Comparison of ENCODE assay signal across 28 mouse cellular contexts in genomic region chr11:80835395-80835794, GRCm38 (mm10). TPM values are rescaled to one million over a fixed set of nuclear protein-coding genes. Genes with fewer than 3 reads are reported as not detected.
A peak's percentile ranks its signal among the peaks of the same experiment; 100 is the strongest.
DNase-seq lines count a peak whose midpoint lies in the region; ATAC-seq and TF ChIP-seq lines count a peak whose summit lies in the region.
"Had no signal": no experiment of that assay in that cellular context is flagged by ENCODE, and none has a peak within 500 bp of the region (broad histone marks: within the 10 kb centered on the region; RNA-seq: fewer than 3 reads in every experiment).

No protein-coding gene starts in this region.

- DNase-seq in lung, postnatal 0 days (ENCODE audit: low spot score): no peak
- no peak for DNase-seq in lung, postnatal 10 days
- DNase-seq in retina, postnatal 1 day: peak; percentile 21
- no peak for DNase-seq in retina, embryonic 14.5 days (ENCODE audit: low spot score)
- DNase-seq in stomach, postnatal 0 days (ENCODE audit: low spot score): no peak
- no peak for DNase-seq in adrenal gland, postnatal 25 days
- DNase-seq in hindbrain, embryonic 10.5 days (ENCODE audit: low spot score): no peak
- DNase-seq: adrenal gland, adult 2 months; adrenal gland, adult 8-10 months; adrenal gland, postnatal 10 days; adrenal gland, postnatal 14 days; adrenal gland, postnatal 36 days; B cell, adult 2 months; cerebellum, adult 11 months; cerebellum, adult 11-12 months; cerebellum, adult 18-20 months had no signal

- ATAC-seq in lung, postnatal 0 days: peak; percentile 62
- peak; percentile 29; the same call in 1 of the 2 replicates for ATAC-seq in stomach, embryonic 16.5 days (ENCODE audit: insufficient read depth, low FRiP score)
- ATAC-seq in stomach, postnatal 0 days (ENCODE audit: low FRiP score, low TSS enrichment): peak; percentile 73
- ATAC-seq: activated CD4-positive, CD25-positive, alpha-beta regulatory T cell, adult 4 months; CD4-positive, CD25-positive, alpha-beta regulatory T cell, adult 4 months; Patski had no signal

- TF ChIP-seq CTCF in lung, postnatal 0 days (IDR thresholded peaks at IDR 0.05): no peak
- no peak for TF ChIP-seq CTCF in stomach, postnatal 0 days (IDR thresholded peaks at IDR 0.05; ENCODE audit: low read depth)

- H3K4me1 ChIP-seq in lung, postnatal 0 days (ENCODE audit: insufficient read depth, low read depth, low read length): no peaks in the 10 kb centered on the region
- no peaks in the 10 kb centered on the region for H3K4me1 ChIP-seq in stomach, embryonic 16.5 days (ENCODE audit: control insufficient read depth, insufficient read depth, low read length)
- H3K4me1 ChIP-seq in stomach, postnatal 0 days (replicated peaks; ENCODE audit: control insufficient read depth, insufficient read depth): no peaks in the 10 kb centered on the region
- peaks cover 18% of the 10 kb centered on the region for H3K4me1 ChIP-seq in hindbrain, embryonic 10.5 days (replicated peaks)

- H3K4me2 ChIP-seq in lung, postnatal 0 days (replicated peaks; ENCODE audit: low read depth, low read length): no peak overlapping the region
- no peak overlapping the region for H3K4me2 ChIP-seq in stomach, embryonic 16.5 days (ENCODE audit: low read depth, low read length)
- H3K4me2 ChIP-seq in stomach, postnatal 0 days (replicated peaks; ENCODE audit: low read depth): no peak overlapping the region

- TF ChIP-seq EP300 in lung, postnatal 0 days (IDR thresholded peaks at IDR 0.05): no peak
- no peak for TF ChIP-seq EP300 in stomach, postnatal 0 days (optimal IDR thresholded peaks at IDR 0.05)

- H3K27me3 ChIP-seq in lung, postnatal 0 days (replicated peaks; ENCODE audit: insufficient read depth, low read length): no peaks in the 10 kb centered on the region
- no peaks in the 10 kb centered on the region for H3K27me3 ChIP-seq in stomach, embryonic 16.5 days (ENCODE audit: control insufficient read depth, insufficient read depth, low read length)
- no peaks in the 10 kb centered on the region for H3K27me3 ChIP-seq in stomach, postnatal 0 days (ENCODE audit: control insufficient read depth, insufficient read depth, low read length)
- no peaks in the 10 kb centered on the region for H3K27me3 ChIP-seq in hindbrain, embryonic 10.5 days (ENCODE audit: insufficient read depth, poor library complexity, severe bottlenecking)
- H3K27me3 ChIP-seq: Patski had no signal

- H3K36me3 ChIP-seq in lung, postnatal 0 days (ENCODE audit: insufficient read depth, low read length): no peaks in the 10 kb centered on the region
- no peaks in the 10 kb centered on the region for H3K36me3 ChIP-seq in stomach, embryonic 16.5 days (ENCODE audit: control insufficient read depth, insufficient read depth, low read length)
- H3K36me3 ChIP-seq in stomach, postnatal 0 days (ENCODE audit: control insufficient read depth, insufficient read depth, low read length): no peaks in the 10 kb centered on the region
- H3K36me3 ChIP-seq in hindbrain, embryonic 10.5 days: no peaks in the 10 kb centered on the region
- H3K36me3 ChIP-seq: G1E had no signal

- H3K9me3 ChIP-seq in lung, postnatal 0 days (ENCODE audit: low read length): no peaks in the 10 kb centered on the region
- no peaks in the 10 kb centered on the region for H3K9me3 ChIP-seq in stomach, embryonic 16.5 days (replicated peaks; ENCODE audit: control insufficient read depth, low read length)
- H3K9me3 ChIP-seq in stomach, postnatal 0 days (ENCODE audit: control insufficient read depth, low read length): no peaks in the 10 kb centered on the region
- no peaks in the 10 kb centered on the region for H3K9me3 ChIP-seq in hindbrain, embryonic 10.5 days

- no peak overlapping the region for H3K9ac ChIP-seq in lung, postnatal 0 days (replicated peaks; ENCODE audit: low read depth)
- H3K9ac ChIP-seq in stomach, embryonic 16.5 days (ENCODE audit: low read length): no peak overlapping the region
- H3K9ac ChIP-seq in stomach, postnatal 0 days (ENCODE audit: low read length): no peak overlapping the region

- WGBS in lung, postnatal 0 days: 62% methylated on average over 2 of the region's 2 CpGs
- WGBS in stomach, embryonic 16.5 days: 78% methylated on average over 2 of the region's 2 CpGs
- WGBS in stomach, postnatal 0 days: 58% methylated on average over 2 of the region's 2 CpGs
- 87% methylated on average over 2 of the region's 2 CpGs for WGBS in hindbrain, embryonic 10.5 days

- no peak overlapping the region for H3K4me3 ChIP-seq in lung, postnatal 0 days (ENCODE audit: low read depth, low read length)
- H3K4me3 ChIP-seq in stomach, embryonic 16.5 days (replicated peaks; ENCODE audit: low read length): no peak overlapping the region
- H3K4me3 ChIP-seq in stomach, postnatal 0 days (ENCODE audit: low read depth, low read length): no peak overlapping the region
- no peak overlapping the region for H3K4me3 ChIP-seq in hindbrain, embryonic 10.5 days

- no peak overlapping the region for H3K27ac ChIP-seq in lung, postnatal 0 days (ENCODE audit: low read length)
- no peak overlapping the region; the same call in 1 of the 2 replicates for H3K27ac ChIP-seq in stomach, embryonic 16.5 days (ENCODE audit: low read length)
- H3K27ac ChIP-seq in stomach, postnatal 0 days (replicated peaks): no peak overlapping the region
- H3K27ac ChIP-seq in hindbrain, embryonic 10.5 days: no peak overlapping the region

RNA-seq across cellular contexts. Expression of gene Spaca3, which starts 22.8 kb away (rescaled TPM):
- polyA plus RNA-seq in lung, postnatal 0 days (2015; fragmentation: Nextera tagmentation; extraction: Ambion mirVana): not detected in 2 replicates
- not detected in 2 replicates for polyA plus RNA-seq in stomach, embryonic 16.5 days (2015; fragmentation: Nextera tagmentation; extraction: Ambion mirVana)
- 0.35 and 0.44 TPM in 2 replicates for polyA plus RNA-seq in stomach, postnatal 0 days (2015; fragmentation: Nextera tagmentation; extraction: Ambion mirVana)
- total RNA-seq in adrenal gland, postnatal 25 days (2021): not detected in 2 replicates
- not detected in 2 replicates for polyA plus RNA-seq in hindbrain, embryonic 10.5 days (2016; fragmentation: Nextera tagmentation; extraction: Ambion mirVana)
- total RNA-seq: adrenal gland, adult 18-20 months; adrenal gland, adult 2 months; adrenal gland, adult 8-10 months; adrenal gland, postnatal 10 days; adrenal gland, postnatal 14 days; adrenal gland, postnatal 36 days; adrenal gland, postnatal 4 days; CH12.LX; ES-E14; G1E; MEL had no signal
- polyA plus RNA-seq: activated CD4-positive, CD25-positive, alpha-beta regulatory T cell, adult 4 months; adrenal gland, adult 2 months; brain, embryonic 14.5 days; C2C12; CD4-positive, CD25-positive, alpha-beta regulatory T cell, adult 4 months; G1E; Patski had no signal

RNA-seq across cellular contexts. Expression of gene Tmem98, which starts 25.4 kb away (rescaled TPM):
- 72.1 and 82.0 TPM in 2 replicates for polyA plus RNA-seq in lung, postnatal 0 days (2015; fragmentation: Nextera tagmentation; extraction: Ambion mirVana)
- polyA plus RNA-seq in stomach, embryonic 16.5 days (2015; fragmentation: Nextera tagmentation; extraction: Ambion mirVana): 111 and 121 TPM in 2 replicates
- polyA plus RNA-seq in stomach, postnatal 0 days (2015; fragmentation: Nextera tagmentation; extraction: Ambion mirVana): 126 and 129 TPM in 2 replicates
- total RNA-seq in adrenal gland, postnatal 25 days (2021): 65.1 and 67.8 TPM in 2 replicates
- 81.7 and 86.2 TPM in 2 replicates for polyA plus RNA-seq in hindbrain, embryonic 10.5 days (2016; fragmentation: Nextera tagmentation; extraction: Ambion mirVana)
- total RNA-seq: G1E had no signal
- polyA plus RNA-seq: activated CD4-positive, CD25-positive, alpha-beta regulatory T cell, adult 4 months; CD4-positive, CD25-positive, alpha-beta regulatory T cell, adult 4 months; G1E had no signal

RNA-seq across cellular contexts. Expression of gene Myo1d, which starts 55.6 kb away (rescaled TPM):
- polyA plus RNA-seq in lung, postnatal 0 days (2015; fragmentation: Nextera tagmentation; extraction: Ambion mirVana): 26.4 and 29.6 TPM in 2 replicates
- 31.7 and 33.8 TPM in 2 replicates for polyA plus RNA-seq in stomach, embryonic 16.5 days (2015; fragmentation: Nextera tagmentation; extraction: Ambion mirVana)
- polyA plus RNA-seq in stomach, postnatal 0 days (2015; fragmentation: Nextera tagmentation; extraction: Ambion mirVana): 21.6 and 24.4 TPM in 2 replicates
- 82.4 and 88.1 TPM in 2 replicates for total RNA-seq in adrenal gland, postnatal 25 days (2021)
- polyA plus RNA-seq in hindbrain, embryonic 10.5 days (2016; fragmentation: Nextera tagmentation; extraction: Ambion mirVana): 2.4 and 2.6 TPM in 2 replicates
- total RNA-seq: G1E had no signal
- polyA plus RNA-seq: G1E had no signal
